Mouse (Mus musculus): ENCODE data around the gene Cd101. TPM values are rescaled to one million over a fixed set of nuclear protein-coding genes. Genes with fewer than 3 reads are reported as not detected.

Gene Cd101
- polyA plus RNA-seq, 1 experiment from 2014 or later = 0.17 TPM

DNA sequence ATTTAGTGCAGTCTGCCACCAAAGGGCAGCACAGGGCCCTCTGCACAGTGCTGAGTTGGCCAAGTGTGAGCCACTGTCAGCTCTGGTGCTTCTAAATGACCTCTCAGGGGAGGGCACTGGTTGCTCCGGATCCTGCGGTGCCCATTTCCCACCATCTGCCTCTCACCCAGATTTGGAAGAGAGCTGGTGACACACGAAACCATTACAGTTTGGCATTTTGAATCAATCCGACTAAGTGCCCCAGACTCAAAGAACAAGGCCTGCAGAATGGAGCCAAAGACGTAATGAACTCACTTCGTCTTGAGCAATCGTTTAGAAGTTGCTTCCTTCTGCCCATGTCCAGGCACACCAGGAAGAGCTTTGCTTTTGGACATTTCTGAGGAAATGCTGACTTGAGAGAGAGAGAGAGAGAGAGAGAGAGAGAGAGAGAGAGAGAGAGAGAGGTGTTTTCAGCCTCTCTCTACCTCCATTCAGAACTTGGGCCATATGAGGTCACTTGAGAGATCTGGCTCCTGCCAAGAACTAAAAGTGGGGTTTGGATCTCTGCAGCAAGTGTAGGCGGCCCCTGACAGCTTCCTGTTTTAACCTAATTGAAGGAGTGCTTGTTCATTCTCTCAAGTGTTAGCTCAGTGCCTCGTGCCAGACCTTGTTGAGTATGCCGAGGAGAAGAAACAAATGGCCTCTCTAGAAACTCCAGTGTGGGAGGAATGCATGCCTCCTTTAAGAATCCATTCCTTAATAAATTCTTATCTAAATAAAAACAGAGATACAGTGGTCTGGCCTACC lies 31.4 kb downstream of the Cd101 start:
- peaks cover 32% of the 10 kb centered on the region for H3K4me1 ChIP-seq
- no peaks in the 10 kb centered on the region for H3K36me3 ChIP-seq
- H3K4me3 ChIP-seq = no peak overlapping the region
- 36% methylated on average over 10 of the region's 10 CpGs for WGBS
- H3K4me2 ChIP-seq = no peak overlapping the region
- peak overlapping the region; percentile 70 for H3K27ac ChIP-seq
- H3K9me3 ChIP-seq = no peaks in the 10 kb centered on the region
- H3K9ac ChIP-seq = no peak overlapping the region
- no peaks in the 10 kb centered on the region for H3K27me3 ChIP-seq
- peak; percentile 84 for ATAC-seq (ENCODE audit: borderline replicate concordance, extremely low read depth, low FRiP score, low TSS enrichment)

DNA sequence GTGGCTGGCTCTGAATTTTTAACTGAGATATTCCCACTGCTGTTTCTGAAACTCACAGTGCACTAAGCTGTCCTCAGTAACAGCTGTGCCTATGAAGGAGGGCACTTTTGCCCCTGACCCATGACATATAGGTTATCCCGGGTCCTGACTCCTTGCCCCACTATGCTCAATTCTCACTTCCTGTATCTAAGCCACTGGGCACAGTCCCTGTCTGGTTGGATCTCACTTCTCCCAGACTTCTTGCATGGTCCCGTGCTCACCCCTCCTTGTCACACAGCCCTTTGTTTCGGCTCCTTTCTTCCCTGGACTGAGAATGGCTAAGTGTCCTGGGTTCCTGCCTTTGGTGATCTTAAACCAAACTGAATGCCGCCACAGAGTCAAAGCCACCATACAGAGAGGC lies 35.1 kb downstream of the Cd101 start:
- Histone ChIP-seq H3K9ac (no peak overlapping the region), H3K9me3 (no peaks in the 10 kb centered on the region), H3K4me3 (no peak overlapping the region), H3K4me2 (no peak overlapping the region), H3K4me1 (peaks cover 32% of the 10 kb centered on the region), H3K27me3 (no peaks in the 10 kb centered on the region), H3K36me3 (no peaks in the 10 kb centered on the region), H3K27ac (no peak overlapping the region)
- 82% methylated on average over 4 of the region's 4 CpGs for WGBS
- ATAC-seq (ENCODE audit: borderline replicate concordance, extremely low read depth, low FRiP score, low TSS enrichment) = no peak

DNA sequence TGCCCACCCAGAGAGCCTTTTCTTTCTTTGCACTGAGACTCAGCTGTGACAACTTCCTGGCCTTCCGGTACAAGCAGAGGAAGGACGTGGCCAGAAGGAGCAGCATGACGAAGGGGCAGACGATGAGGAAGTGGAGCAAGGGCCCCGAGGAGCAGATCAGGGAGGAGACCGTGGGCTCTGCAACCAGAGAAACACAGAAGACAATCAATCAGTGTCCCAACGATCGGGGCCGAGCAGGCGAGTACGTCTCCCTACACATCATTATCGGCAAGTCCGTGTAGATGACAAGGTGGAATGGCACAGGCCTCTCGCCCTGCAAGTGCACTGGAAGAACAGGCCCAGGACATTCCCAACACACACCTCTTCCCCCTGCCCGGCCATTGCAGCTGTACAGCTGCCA lies 35.6 kb downstream of the Cd101 start:
- ATAC-seq (ENCODE audit: borderline replicate concordance, extremely low read depth, low FRiP score, low TSS enrichment) = no peak
- WGBS = 31% methylated on average over 15 of the region's 15 CpGs
- peaks cover 27% of the 10 kb centered on the region for H3K4me1 ChIP-seq
- peak overlapping the region; percentile 31 for H3K4me2 ChIP-seq
- no peak overlapping the region for H3K4me3 ChIP-seq
- no peak overlapping the region for H3K9ac ChIP-seq
- H3K27me3 ChIP-seq = no peaks in the 10 kb centered on the region
- no peaks in the 10 kb centered on the region for H3K9me3 ChIP-seq
- H3K27ac ChIP-seq = 0 out of 2 replicates have a peak overlapping the region, but pooled peaks have one; percentile 7
- no peaks in the 10 kb centered on the region for H3K36me3 ChIP-seq

DNA sequence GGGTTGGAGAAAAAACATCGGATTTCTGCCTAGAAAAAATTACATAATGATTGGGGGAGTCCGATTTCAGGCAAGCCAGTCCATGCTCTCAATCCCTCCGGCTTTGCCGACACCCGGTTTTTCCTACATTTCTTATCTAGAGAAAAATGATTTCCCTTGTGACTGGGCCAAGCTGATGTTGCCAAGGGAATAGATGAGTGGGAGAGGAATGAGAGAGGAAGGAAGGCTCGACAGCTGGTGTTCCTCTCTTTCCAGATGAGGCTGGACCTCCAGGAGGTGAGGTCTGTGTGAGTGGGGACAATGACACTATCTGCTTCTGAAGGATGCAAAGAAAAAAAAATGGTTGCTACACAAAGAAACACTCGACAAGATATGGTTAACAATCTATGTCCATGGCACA lies 36.2 kb downstream of the Cd101 start:
- WGBS = 33% methylated on average over 7 of the region's 7 CpGs
- Histone ChIP-seq H3K4me3 (no peak overlapping the region), H3K4me2 (no peak overlapping the region), H3K36me3 (no peaks in the 10 kb centered on the region), H3K9me3 (no peaks in the 10 kb centered on the region), H3K9ac (no peak overlapping the region), H3K4me1 (peaks cover 22% of the 10 kb centered on the region), H3K27ac (no peak overlapping the region), H3K27me3 (no peaks in the 10 kb centered on the region)
- no peak for ATAC-seq (ENCODE audit: borderline replicate concordance, extremely low read depth, low FRiP score, low TSS enrichment)

DNA sequence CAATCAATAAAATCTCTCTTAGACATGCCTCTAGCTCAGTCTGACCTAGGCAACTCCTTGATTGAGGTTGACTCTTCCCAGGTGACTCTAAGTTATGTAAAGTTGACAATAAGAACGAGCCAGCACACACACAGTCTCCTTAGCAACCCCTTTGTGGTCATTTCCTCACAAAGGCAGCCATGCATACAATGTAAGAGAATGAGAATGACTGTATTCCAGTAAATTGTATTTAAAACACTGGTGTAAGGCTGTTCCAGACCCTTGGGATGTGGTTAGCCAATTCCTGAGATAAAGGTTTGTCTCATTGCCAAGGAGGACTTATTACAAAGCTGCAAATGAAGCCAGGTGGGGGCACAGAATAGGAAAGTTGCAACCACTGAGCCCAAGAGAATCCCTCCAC lies 39.1 kb downstream of the Cd101 start:
- Histone ChIP-seq H3K36me3 (no peaks in the 10 kb centered on the region), H3K9ac (no peak overlapping the region), H3K4me1 (peaks cover 9% of the 10 kb centered on the region), H3K4me3 (no peak overlapping the region), H3K4me2 (no peak overlapping the region), H3K27me3 (no peaks in the 10 kb centered on the region), H3K9me3 (no peaks in the 10 kb centered on the region), H3K27ac (no peak overlapping the region)
- no peak for ATAC-seq (ENCODE audit: borderline replicate concordance, extremely low read depth, low FRiP score, low TSS enrichment)
- 44% methylated on average over 1 of the region's 1 CpGs for WGBS

DNA sequence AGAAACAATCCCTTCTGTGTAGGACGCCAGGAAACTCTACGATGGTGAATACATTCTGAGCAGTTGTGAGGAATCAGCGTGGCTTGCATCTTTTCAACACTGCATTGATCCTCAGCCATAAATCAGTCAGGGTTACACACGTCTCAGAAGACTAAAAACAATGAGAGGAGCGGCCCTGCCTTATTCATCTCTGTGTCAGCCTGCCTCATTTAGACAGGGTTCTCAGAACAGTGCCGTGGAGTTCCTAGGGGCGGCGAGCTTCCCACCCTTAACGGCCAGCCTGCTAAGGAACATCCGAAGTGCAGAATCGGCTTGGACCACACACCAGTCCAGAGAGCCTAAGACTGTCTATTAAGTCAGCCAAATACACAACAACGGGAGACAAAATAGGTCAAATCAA lies 39.9 kb downstream of the Cd101 start:
- no peak overlapping the region for H3K4me3 ChIP-seq
- H3K27me3 ChIP-seq = no peaks in the 10 kb centered on the region
- ATAC-seq (ENCODE audit: borderline replicate concordance, extremely low read depth, low FRiP score, low TSS enrichment) = no peak
- no peak overlapping the region for H3K27ac ChIP-seq
- H3K9me3 ChIP-seq = no peaks in the 10 kb centered on the region
- no peak overlapping the region for H3K4me2 ChIP-seq
- H3K36me3 ChIP-seq = no peaks in the 10 kb centered on the region
- H3K9ac ChIP-seq = no peak overlapping the region
- 51% methylated on average over 12 of the region's 12 CpGs for WGBS
- peaks cover 9% of the 10 kb centered on the region for H3K4me1 ChIP-seq

DNA sequence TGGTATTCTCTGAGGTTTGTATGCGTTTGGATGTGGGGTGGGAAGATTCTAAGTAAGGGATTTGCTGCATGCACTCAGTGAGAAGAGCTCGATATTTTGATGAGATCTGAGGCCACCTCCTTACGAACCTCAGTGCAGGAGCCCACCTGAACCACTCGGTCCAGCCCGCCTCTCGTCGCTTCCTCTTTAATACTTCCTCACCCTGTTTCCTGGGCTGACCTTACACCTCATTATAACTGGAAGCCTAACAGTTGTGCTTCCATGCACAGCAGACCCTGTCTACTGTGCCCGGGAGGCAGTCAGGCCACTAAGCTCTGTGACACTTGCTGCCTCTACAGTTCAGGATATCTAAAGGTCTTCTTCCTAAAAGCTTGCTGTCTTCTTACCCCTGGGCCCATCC lies 50.1 kb downstream of the Cd101 start:
- no peaks in the 10 kb centered on the region for H3K4me1 ChIP-seq
- no peak for ATAC-seq (ENCODE audit: borderline replicate concordance, extremely low read depth, low FRiP score, low TSS enrichment)
- no peaks in the 10 kb centered on the region; the same call in 1 of the 2 replicates for H3K27me3 ChIP-seq
- no peak overlapping the region for H3K9ac ChIP-seq
- H3K9me3 ChIP-seq = no peaks in the 10 kb centered on the region
- H3K27ac ChIP-seq = no peak overlapping the region
- H3K4me2 ChIP-seq = no peak overlapping the region
- WGBS = 61% methylated on average over 8 of the region's 8 CpGs
- no peak overlapping the region for H3K4me3 ChIP-seq
- no peaks in the 10 kb centered on the region for H3K36me3 ChIP-seq

DNA sequence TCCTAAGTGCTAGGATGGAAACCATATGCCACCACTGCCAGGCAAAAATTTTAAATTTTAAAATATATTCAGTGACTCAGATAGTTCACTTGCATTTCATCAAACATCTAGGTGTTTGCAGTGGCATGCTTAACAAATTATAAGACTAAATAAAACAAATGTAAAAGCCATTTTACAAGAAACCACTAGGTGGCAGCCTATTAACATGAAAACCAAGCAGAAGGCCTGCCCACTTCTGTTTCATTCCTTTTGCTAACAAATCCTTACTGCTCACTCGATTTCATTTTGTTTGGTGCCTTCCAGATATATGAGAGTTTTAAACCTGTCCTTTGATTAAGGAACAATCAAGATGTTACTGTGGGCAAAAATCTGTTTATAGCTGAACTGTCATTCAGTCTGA lies 55.5 kb downstream of the Cd101 start:
- no peak for ATAC-seq (ENCODE audit: borderline replicate concordance, extremely low read depth, low FRiP score, low TSS enrichment)
- H3K4me2 ChIP-seq = no peak overlapping the region
- H3K4me1 ChIP-seq = peaks cover 7% of the 10 kb centered on the region
- no peaks in the 10 kb centered on the region for H3K9me3 ChIP-seq
- no peak overlapping the region for H3K9ac ChIP-seq
- H3K36me3 ChIP-seq = no peaks in the 10 kb centered on the region
- no peaks in the 10 kb centered on the region; the same call in 1 of the 2 replicates for H3K27me3 ChIP-seq
- H3K4me3 ChIP-seq = no peak overlapping the region
- WGBS = 2% methylated on average over 1 of the region's 1 CpGs
- no peak overlapping the region for H3K27ac ChIP-seq

DNA sequence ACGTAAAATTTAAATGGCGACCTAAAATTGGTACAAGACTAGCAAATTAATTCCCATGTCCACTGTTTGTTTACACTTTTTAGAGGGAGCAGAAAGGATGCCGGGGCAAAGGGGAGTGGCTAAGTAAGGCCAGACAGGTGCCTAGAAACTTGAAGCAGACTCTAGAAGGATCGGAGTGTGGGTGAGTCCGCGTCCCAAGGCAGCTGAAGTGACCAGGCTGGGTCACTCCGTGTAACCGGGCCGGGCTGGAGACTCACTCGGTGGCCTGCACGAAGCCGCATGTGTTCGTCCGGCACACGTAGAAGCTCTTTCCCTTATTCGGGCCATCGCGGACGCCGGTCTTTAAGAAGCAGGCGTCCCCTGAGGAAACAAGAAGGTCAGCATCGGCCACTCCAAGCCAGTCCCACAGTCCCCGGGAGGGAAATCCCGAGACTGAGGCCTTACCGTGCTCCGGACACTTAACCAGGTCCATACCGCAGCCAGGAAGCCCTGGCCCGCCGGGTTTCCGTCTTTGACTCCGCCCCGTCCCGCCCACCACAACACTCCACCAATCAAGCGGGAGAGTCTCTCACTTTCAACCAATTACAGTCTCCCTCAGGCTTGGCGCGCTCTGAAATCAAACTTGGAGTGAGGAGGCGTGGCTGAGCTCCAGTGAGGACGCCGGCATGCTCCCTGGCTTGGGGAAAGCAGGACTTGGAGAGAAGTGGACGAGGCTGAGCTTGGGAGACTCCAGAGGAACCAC lies 60.0 kb downstream of the Cd101 start, which contains the start of gene Ttf2:
Gene Ttf2, minus strand, starts transcription at position 488 of the 742 bp plus-strand sequence.
- Histone ChIP-seq H3K4me3 (peak within 1 kb of the TSS; percentile 87), H3K27ac (peak within 1 kb of the TSS; percentile 60), H3K9me3 (no peaks in the 10 kb centered on the region), H3K4me1 (peaks cover 11% of the 10 kb centered on the region), H3K4me2 (peak within 1 kb of the TSS; percentile 71), H3K9ac (peak within 1 kb of the TSS; percentile 75), H3K36me3 (peaks cover 15% of the 10 kb centered on the region), H3K27me3 (no peaks in the 10 kb centered on the region)
- ATAC-seq (ENCODE audit: borderline replicate concordance, extremely low read depth, low FRiP score, low TSS enrichment) = peak; percentile 99
- WGBS = under 1% methylated on average over 40 of the region's 40 CpGs

DNA sequence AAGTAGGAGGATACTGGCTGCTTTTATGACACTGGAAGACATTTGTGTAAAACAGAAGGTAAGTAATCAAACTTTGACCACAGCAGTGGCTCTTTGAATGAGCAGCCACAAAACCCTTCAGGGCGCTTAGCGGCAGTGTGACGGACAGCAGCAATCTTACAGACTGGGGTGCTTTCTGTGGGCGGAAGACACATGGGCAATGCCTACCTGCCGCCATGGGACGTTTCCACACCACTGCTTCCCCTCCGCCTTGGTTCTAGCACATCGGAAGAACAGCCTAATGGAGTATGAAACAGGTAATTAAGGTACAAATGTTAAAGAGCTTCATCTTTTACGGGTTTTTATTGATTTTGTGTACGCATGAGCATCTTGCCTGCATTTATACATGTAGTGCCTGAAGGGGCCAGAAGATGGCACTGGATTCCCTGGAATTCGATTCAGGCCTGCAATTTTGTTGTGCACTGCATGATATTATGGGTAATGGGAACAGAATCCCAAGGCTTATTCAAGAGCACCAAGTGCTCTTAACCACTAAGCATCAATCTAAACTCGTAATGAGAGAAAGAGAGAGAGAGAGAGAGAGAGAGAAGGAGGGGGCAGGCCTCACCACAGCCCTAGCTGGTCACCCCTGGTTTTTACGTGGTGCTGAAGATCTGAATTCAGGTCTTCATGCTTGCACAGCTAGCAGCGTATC lies 65.4 kb downstream of the Cd101 start:
- Histone ChIP-seq H3K9ac (no peak overlapping the region), H3K4me3 (no peak overlapping the region), H3K4me1 (peaks cover 5% of the 10 kb centered on the region; the same call in 1 of the 2 replicates), H3K4me2 (no peak overlapping the region), H3K36me3 (peaks cover 63% of the 10 kb centered on the region), H3K27ac (no peak overlapping the region), H3K27me3 (no peaks in the 10 kb centered on the region), H3K9me3 (no peaks in the 10 kb centered on the region)
- WGBS = 79% methylated on average over 14 of the region's 14 CpGs
- no peak for ATAC-seq (ENCODE audit: borderline replicate concordance, extremely low read depth, low FRiP score, low TSS enrichment)

DNA sequence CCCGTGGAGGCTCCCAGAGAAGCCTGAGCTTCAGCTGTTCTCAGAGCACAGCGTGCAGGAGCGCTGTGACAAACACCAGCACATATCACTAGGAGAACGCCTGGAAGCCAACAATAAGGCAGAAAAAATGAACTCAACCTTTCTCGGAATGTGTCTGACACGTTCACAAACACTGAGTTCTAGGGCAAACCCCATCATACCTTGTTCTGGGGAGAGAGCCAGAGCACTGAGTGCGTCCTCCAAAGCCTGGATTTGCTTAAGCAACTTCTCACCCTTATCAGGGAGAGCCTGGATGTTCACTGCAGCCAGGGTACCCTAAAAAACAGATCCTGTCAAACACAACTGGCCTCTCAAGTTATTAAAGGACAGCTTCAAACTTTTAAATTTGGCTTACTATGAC lies 67.9 kb downstream of the Cd101 start:
- Histone ChIP-seq H3K4me1 (no peaks in the 10 kb centered on the region), H3K4me2 (no peak overlapping the region), H3K27me3 (no peaks in the 10 kb centered on the region), H3K36me3 (peaks cover 84% of the 10 kb centered on the region), H3K9me3 (no peaks in the 10 kb centered on the region), H3K27ac (no peak overlapping the region), H3K9ac (no peak overlapping the region), H3K4me3 (no peak overlapping the region)
- whole genome bisulfite sequencing = 80% methylated on average over 7 of the region's 7 CpGs
- ATAC-seq (ENCODE audit: borderline replicate concordance, extremely low read depth, low FRiP score, low TSS enrichment) = no peak

DNA sequence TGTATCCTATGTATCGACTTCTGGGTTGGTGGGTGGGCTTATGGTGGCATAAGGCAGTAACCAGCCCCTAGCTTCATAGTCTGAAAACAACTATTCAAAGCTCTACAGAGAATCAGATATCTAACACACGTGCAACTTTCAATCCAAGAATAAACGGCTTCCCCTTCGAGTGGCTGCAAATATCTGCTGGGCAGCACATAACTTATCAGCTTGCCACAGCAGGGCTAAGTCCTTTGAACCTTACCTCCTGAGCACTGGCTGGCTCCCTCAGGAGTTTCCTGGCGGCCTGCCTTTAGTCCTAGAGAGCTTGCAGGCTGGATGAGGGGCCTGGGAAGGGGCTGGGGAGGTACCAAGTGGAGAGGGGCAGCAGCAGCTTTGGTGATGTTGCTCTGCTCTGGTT lies 68.3 kb downstream of the Cd101 start:
- WGBS = 73% methylated on average over 5 of the region's 5 CpGs
- Histone ChIP-seq H3K4me2 (no peak overlapping the region), H3K27ac (no peak overlapping the region)

More for the DNA sequence above, 68.3 kb downstream of the Cd101 start:
- no peaks in the 10 kb centered on the region for H3K4me1 ChIP-seq
- no peak for ATAC-seq (ENCODE audit: borderline replicate concordance, extremely low read depth, low FRiP score, low TSS enrichment)
- H3K4me3 ChIP-seq = no peak overlapping the region
- H3K9me3 ChIP-seq = no peaks in the 10 kb centered on the region
- H3K36me3 ChIP-seq = peaks cover 85% of the 10 kb centered on the region
- H3K27me3 ChIP-seq = no peaks in the 10 kb centered on the region
- no peak overlapping the region for H3K9ac ChIP-seq

Data from lung, embryonic 15.5 days (tissue).